Mouse (Mus musculus): ENCODE results near the gene Aig1. TPM values are rescaled to one million over a fixed set of nuclear protein-coding genes. Genes with fewer than 3 reads are reported as not detected.

Gene Aig1
- total RNA-seq, 2 experiments from 2014 or later, result 62.4 to 64.4 TPM

DNA sequence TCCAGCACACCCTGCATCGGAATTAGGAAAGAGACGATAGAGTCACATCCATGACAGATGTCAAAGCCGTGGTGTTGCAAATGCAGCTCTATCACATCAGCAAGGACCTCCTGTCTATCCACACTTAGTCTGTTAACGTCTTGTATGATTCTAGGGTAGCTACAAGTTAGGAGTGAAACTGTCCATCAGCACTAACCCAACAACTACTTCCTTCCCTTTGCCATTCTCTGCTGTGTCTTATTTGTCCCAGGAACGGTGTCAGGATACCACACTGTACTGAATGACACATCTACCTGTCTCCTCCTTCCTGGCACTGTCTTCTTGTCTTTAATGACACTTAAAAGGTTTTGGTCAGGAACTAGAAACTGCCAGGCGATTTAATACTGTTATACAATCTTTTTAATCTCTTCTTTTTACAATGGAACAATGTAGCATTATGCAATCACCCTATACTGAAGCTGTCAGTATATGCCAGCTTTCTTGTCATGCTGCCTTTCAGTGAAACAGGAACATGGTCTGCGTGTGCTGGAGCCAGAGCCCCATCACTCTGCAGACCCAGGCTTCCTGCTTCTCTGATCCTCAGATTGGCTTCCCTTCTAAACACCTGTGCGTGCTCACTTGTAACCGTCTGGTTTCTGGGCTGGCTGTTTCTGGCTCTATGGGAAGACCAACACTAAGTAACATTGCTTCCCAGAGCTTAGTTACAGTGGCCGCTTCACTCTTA is 214.9 kb downstream of the Aig1 start:
- DNase-seq (ENCODE audit: low spot score in 2 of 2), result no peak

DNA sequence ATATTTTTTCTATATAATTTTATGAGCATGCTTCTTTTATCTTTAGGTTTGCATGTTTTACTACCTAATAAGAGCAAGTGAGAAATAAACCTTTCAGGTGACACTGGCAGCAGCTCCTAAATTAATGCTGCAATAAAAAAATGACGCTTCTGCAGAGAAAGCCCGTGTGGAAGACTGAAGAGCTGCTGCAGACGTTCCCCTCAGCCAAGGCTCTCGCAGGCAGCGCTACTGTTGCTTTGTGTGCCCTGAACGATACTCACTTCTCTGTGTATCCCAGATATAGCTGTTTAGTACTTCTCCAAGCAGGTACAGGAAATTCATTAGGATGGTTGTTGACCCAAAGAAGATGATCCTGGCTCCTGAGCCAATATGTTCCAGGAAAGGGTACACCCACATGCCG is 215.5 kb downstream of the Aig1 start:
- no peak for DNase-seq (ENCODE audit: low spot score in 2 of 2)

DNA sequence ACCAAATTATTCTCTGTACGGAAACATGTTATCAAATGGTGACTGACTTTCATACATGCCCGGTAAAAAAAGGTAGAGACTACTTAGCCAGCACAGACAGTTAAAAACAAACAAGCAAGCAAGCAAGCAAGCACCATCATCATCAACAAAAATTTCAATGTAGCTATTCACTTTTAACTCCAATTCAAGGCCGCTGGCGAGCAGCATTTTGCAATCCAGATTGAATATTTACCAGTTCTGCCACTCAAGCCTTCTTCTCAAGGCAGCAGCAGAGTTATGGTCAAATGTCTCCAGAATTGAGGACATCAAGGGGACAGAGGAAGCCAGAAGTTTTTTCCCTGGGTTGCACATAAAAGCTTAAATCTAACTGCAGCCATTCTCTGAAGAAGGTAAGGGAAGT is 216.7 kb downstream of the Aig1 start:
- no peak for DNase-seq (ENCODE audit: low spot score in 2 of 2)

DNA sequence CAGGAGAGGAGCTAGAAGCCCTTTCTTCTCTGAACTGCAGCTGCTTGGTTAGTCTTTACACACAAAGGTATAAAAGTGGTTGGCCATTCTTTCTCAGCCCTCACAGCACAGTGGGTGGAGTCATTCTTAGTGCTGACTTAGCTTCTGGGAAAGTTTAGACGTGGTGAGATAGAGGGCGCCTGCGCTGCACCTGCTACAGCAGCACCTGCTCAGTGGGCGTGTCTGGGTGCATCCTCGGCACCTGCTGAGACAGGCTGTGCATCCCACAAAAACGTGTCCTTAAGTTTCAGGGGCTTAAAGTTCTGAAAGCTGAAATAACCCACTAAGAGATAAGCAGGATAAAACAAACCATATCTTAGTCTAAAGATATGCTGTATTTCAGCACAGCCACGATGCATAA is 227.0 kb downstream of the Aig1 start:
- DNase-seq (ENCODE audit: low spot score in 2 of 2), result no peak

DNA sequence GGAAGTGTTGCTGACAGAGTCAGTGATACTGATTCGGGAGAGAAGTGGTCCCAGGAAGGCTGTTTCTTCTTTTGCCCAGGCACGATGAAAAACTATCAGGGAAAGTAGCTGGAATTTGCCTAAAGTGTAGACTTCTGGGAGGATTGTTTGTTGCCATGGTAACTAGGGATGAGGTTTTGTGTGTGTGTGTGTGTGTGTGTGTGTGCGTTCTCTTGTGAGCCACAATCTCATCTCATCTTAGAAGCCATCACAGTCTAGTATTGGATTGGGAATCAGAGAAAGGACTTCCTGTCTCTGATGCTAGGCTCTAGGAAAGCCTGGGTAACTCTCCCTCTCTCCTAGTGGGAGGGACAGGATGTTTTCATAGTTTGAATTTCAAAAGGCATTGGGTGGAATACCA is 237.0 kb downstream of the Aig1 start:
- no peak for DNase-seq (ENCODE audit: low spot score in 2 of 2)

DNA sequence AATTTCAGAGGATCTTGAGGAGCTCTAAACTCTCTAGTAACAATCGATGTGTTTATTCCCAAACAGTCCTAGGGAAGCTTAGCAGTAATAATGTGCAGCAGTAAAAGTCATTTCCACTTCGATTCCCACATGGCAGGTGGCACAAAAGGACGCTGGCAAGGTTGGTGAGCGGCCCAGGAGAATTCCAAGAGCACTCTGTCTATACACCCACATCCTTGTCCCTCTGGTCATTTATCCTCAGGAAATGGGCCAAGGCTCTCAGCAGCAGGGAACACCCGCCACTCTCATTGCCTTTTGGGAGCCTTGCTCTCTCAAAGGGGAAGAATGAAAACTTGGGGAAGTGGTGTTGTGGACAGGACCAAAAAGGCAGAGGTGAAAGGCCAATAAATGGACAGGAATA is 245.0 kb downstream of the Aig1 start:
- no peak for DNase-seq (ENCODE audit: low spot score in 2 of 2)

DNA sequence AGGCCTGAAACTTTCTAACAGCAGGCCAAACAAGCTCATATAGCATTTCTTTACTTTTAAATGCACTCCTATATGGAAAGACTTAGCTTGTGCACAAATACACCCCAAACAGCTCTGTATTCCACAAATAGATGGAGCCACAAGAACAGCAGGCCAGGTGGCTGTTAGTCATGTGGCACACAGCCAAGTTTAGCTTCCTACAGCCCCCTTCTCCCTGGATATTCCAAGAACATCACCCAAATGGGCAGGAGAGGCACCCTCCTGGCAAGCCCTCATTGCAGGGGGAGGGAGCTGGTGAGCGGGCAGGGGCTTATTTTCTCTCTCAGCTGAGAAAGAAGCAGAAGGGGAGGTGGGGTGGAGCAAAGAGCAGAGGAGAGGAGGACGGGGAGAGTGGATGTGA is 267.9 kb downstream of the Aig1 start:
- DNase-seq (ENCODE audit: low spot score in 2 of 2), result no peak

DNA sequence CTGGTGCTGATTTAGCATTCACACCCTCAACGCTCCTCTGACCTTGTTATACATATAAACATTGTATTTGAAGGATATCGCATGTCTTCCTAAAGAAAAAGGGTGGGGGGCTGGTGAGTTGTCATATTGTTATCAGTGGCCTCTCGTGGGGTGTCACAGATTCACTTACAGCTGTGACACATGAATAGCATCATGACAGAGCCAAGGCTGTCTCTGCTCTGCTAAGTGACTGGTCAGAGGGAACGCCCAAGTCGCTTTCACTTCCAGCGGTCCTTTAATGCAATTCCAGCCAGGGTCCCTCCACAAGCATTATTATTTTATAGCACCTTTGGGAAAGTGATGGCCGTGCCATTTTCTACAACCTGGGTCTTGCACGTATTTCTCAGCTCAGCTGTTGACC is 271.3 kb downstream of the Aig1 start:
- no peak for DNase-seq (ENCODE audit: low spot score in 2 of 2)

Other genes starting within 250 kb of the Aig1 start
- gene Hivep2, start 97.1 kb upstream of the Aig1 start, total RNA-seq (2021), result 100 to 1,000 TPM; 216 to 243 TPM

Measured in layer of hippocampus, postnatal 14 days (tissue).